Mouse (Mus musculus): Measurements from ENCODE around the gene Glycam1. TPM values are rescaled to one million over a fixed set of nuclear protein-coding genes. Genes with fewer than 3 reads are reported as not detected.

Glycam1 gene
- polyA plus RNA-seq (2012; fragmentation: generic; extraction: Trizol), result not detected

DNA sequence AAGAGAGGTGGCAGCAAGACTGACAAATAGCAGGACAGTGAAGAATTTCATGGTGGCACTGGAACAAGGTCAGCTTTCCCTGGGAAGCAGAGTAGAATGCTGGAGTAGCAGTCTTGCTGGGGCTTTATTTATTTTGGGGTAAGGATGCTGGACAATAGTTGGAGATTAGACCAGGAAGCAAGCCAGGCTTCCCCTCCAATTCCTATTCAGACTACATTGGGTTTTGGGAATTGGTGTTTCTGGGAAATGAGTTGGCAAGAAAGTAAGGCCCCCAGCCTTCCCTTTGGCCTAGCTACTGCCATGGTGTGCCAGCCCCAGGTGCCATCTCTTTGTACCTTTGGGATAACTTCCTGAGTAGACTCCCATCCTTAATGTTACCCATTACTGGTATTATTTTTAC, at the start of gene Glycam1:
Gene Glycam1, minus strand, starts transcription at position 101 of the 400 bp plus-strand sequence.

DNA sequence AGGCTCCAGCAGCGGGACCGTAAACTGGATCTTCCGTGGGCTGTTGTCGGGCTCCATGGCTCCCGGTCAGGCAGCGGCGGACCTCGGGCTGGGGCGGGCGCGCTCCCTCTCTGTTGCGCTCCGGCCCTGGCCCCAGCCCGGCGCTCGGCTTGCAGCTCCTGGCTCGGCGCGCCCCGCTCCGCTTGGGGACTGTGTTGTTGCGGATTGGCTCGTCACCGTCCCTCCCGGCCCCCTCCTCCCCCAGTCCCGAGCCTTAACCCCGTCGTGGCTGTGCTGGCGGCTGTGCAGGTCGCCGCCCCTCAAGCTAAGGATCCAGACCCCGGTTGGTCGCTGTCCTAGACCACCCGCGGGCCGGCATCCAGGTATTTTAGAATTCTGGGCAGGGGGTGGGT, 27.1 kb downstream of the Glycam1 start, which contains the start of gene Ppp1r1a:
Gene Ppp1r1a, minus strand, starts transcription at position 182 of the 392 bp plus-strand sequence.

Other genes with a start within 250 kb of the Glycam1 start
- gene Zfp385a, start 225.0 kb downstream of the Glycam1 start, polyA plus RNA-seq (2012; fragmentation: generic; extraction: Trizol), result 100 to 1,000 TPM in 1 of 2 experiments, 10 to 100 TPM in 1; 76.8 to 115 TPM
- gene Itga5, start 198.3 kb downstream of the Glycam1 start, polyA plus RNA-seq (2012; fragmentation: generic; extraction: Trizol), result 10 to 100 TPM; 53.6 to 91.1 TPM
- under 1 TPM in 1 of 2 experiments, not detected in 1; 0.16 TPM for gene Gtsf1, start 134.6 kb downstream of the Glycam1 start, polyA plus RNA-seq (2012; fragmentation: generic; extraction: Trizol)
- gene Gtsf2, start 116.6 kb downstream of the Glycam1 start, polyA plus RNA-seq (2012; fragmentation: generic; extraction: Trizol), result not detected
- under 1 TPM; 0.02 to 0.11 TPM for gene Nckap1l, start 111.3 kb downstream of the Glycam1 start, polyA plus RNA-seq (2012; fragmentation: generic; extraction: Trizol)
- 1 to 10 TPM in 1 of 2 experiments, under 1 TPM in 1; 0.55 to 1.1 TPM for gene Pde1b, start 62.0 kb downstream of the Glycam1 start, polyA plus RNA-seq (2012; fragmentation: generic; extraction: Trizol)
- gene Ppp1r1a, start 27.1 kb downstream of the Glycam1 start, polyA plus RNA-seq (2012; fragmentation: generic; extraction: Trizol), result not detected
- not detected for gene Mucl1, start 190.4 kb upstream of the Glycam1 start, polyA plus RNA-seq (2012; fragmentation: generic; extraction: Trizol)

Measured in C3H10T1/2 (cell line).